Mouse (Mus musculus): ENCODE measurements around the gene Gm3739. TPM values are rescaled to one million over a fixed set of nuclear protein-coding genes. Genes with fewer than 3 reads are reported as not detected.
A peak's percentile ranks its signal among the peaks of the same experiment; 100 is the strongest.
"Not testable (repeated sequence)": the region's sequence is repeated elsewhere in the genome, so short reads cannot be mapped to it uniquely, and the experiment has no call there.

The Gm3739 gene
- total RNA-seq (2021) = under 1 TPM; 0.55 to 0.75 TPM
- long read RNA-seq, experiment 1, partial matches to known transcripts = 0 of 2 reads
- long read RNA-seq, experiment 1, other reads (novel, unspliced or antisense) = 2 of 2 reads
- long read RNA-seq, experiment 2 = 0 reads

DNA sequence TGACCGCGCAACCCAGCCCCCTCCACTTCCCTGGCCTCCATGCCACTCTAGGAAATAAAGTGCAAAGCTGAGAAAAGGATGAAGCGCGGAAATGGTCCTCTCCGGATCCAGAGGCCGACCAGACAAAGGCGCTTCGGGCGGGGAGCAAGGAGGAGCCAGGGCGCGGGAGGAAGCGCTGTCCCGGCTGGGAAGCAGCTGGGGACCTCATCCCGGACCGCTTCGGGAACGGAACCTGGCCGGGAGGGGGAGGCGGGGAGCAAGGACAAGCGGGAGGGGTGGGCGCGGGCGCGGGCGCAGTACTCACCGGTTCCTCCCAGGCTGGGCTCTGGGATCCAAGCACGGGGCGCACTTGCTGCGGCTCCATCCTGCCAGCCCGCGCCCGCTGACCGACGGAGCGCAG is at the start of gene Gm3739:
Gm3739 (minus strand) TSS at position 389 of the 400 bp plus-strand sequence.
- intact Hi-C loops (cut with DNase I) = not testable (repeated sequence)
- peak in 1 of 2 experiments; percentile 3 for DNase-seq (ENCODE audit: low spot score in 2 of 2)

DNA sequence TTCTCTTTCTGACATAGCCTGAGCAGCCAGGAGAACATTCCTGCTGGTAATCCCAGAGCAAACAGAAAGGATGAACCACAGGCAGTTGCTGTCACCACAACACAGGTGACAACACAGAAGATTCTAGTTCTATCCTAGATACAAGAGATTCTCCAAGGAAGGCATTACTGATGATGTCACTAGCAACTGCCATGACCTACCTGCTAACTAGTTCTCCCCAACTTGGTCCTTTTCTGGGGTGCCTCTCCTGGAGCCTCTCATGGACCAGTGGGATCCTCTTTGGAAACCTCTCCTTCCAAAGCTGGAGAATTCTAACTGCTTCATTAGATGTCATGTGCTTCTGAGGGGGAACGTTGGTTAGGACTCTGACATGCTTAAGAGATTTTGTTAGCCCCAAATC is 17.4 kb upstream of the Gm3739 start, which contains the start of gene Gm5797:
Gm5797 (minus strand) TSS at position 101 of the 400 bp plus-strand sequence.
- DNase-seq (ENCODE audit: low spot score in 2 of 2); intact Hi-C loops (cut with DNase I): not testable (repeated sequence)

GRCm38 (mm10) chr14:7315093-7315492 is 244 bp upstream of the Gm3739 start:
- intact Hi-C loops (cut with DNase I) = not testable (repeated sequence)

GRCm38 (mm10) chr14:7264614-7265013 is 50.2 kb downstream of the Gm3739 start, which contains the start of gene Gm3727:
Gene Gm3727 (minus strand): TSS chr14:7264714.
- intact Hi-C loops (cut with DNase I) = not testable (repeated sequence)

More at GRCm38 (mm10) chr14:7315093-7315492, 244 bp upstream of the Gm3739 start:
- peak; percentile 1 to 3 for DNase-seq (ENCODE audit: low spot score in 2 of 2)

More at GRCm38 (mm10) chr14:7264614-7265013, 50.2 kb downstream of the Gm3739 start, which contains the start of gene Gm3727:
- DNase-seq (ENCODE audit: low spot score in 2 of 2) = not testable (repeated sequence)

Other genes with a start within 250 kb of the Gm3739 start
- 1 to 10 TPM; 3.7 to 4.1 TPM for gene Gm3696, start 214.4 kb downstream of the Gm3739 start, total RNA-seq (2021)
- gene Gm6676, start 189.6 kb downstream of the Gm3739 start, total RNA-seq (2021) = not detected
- gene Gm3512, start 140.5 kb downstream of the Gm3739 start, total RNA-seq (2021) = 1 to 10 TPM in 1 of 2 experiments, under 1 TPM in 1; 0.70 to 1.1 TPM
- not detected for gene Gm16434, start 120.5 kb downstream of the Gm3739 start, total RNA-seq (2021)
- not detected for gene Gm3727, start 50.3 kb downstream of the Gm3739 start, total RNA-seq (2021)
- gene Gm5797, start 17.3 kb upstream of the Gm3739 start, total RNA-seq (2021) = not detected
- not detected for gene Gm8374, start 50.1 kb upstream of the Gm3739 start, total RNA-seq (2021)
- not detected for gene Gm3755, start 135.9 kb upstream of the Gm3739 start, total RNA-seq (2021)
- 1 to 10 TPM; 1.4 to 1.5 TPM for gene Gm3752, start 168.7 kb upstream of the Gm3739 start, total RNA-seq (2021)

Measured in left cerebral cortex, postnatal 14 days (tissue).